Mouse (Mus musculus) urinary bladder, postnatal 25 days (tissue): ENCODE results near the gene Myo15.
"Not testable (repeated sequence)": the region's sequence is repeated elsewhere in the genome, so short reads cannot be mapped to it uniquely, and the experiment has no call there.

Source experiments
- DNase-seq: peaks from one replicate; pipeline ENCODE4 v3.0.0; 2022; ENCODE audit warnings: low spot score

Gene Myo15

GRCm38 (mm10) chr11:60508950-60509349, 39.8 kb downstream of the Myo15 start:
- no peak for DNase-seq

- DNase-seq, result no peak
Measured at GRCm38 (mm10) chr11:60509500-60509899, 40.4 kb downstream of the Myo15 start.

GRCm38 (mm10) chr11:60511893-60512292, 42.8 kb downstream of the Myo15 start:
- no peak for DNase-seq

- DNase-seq, result no peak
Measured at GRCm38 (mm10) chr11:60512520-60512919, 43.4 kb downstream of the Myo15 start.

- no peak for DNase-seq
Measured at GRCm38 (mm10) chr11:60514941-60515340, 45.8 kb downstream of the Myo15 start.

- no peak for DNase-seq
Measured at GRCm38 (mm10) chr11:60518305-60518704, 49.2 kb downstream of the Myo15 start.

GRCm38 (mm10) chr11:60522027-60522426, 52.9 kb downstream of the Myo15 start:
- no peak for DNase-seq

GRCm38 (mm10) chr11:60522661-60523365, 53.7 kb downstream of the Myo15 start:
- DNase-seq, result no peak

GRCm38 (mm10) chr11:60526461-60526860, 57.3 kb downstream of the Myo15 start:
- DNase-seq, result no peak

- DNase-seq, result no peak
Measured at GRCm38 (mm10) chr11:60535676-60536075, 66.5 kb downstream of the Myo15 start.

GRCm38 (mm10) chr11:60536180-60536858, 67.2 kb downstream of the Myo15 start, which contains the start of gene Alkbh5:
Gene Alkbh5 (plus strand): TSS chr11:60536381.
- peak; percentile 16 for DNase-seq

- peak; percentile 90 for DNase-seq
Measured at GRCm38 (mm10) chr11:60536859-60537467, 67.8 kb downstream of the Myo15 start.

GRCm38 (mm10) chr11:60537468-60538347, 68.6 kb downstream of the Myo15 start:
- DNase-seq, result peak; percentile 94

- DNase-seq, result peak; percentile 23
Measured at GRCm38 (mm10) chr11:60538371-60539281, 69.5 kb downstream of the Myo15 start.

- DNase-seq, result no peak
Measured at GRCm38 (mm10) chr11:60539540-60539939, 70.4 kb downstream of the Myo15 start.

- no peak for DNase-seq
Measured at GRCm38 (mm10) chr11:60540002-60540610, 71.0 kb downstream of the Myo15 start.

- DNase-seq, result no peak
Measured at GRCm38 (mm10) chr11:60540761-60541160, 71.6 kb downstream of the Myo15 start.

- DNase-seq, result no peak
Measured at GRCm38 (mm10) chr11:60541831-60542230, 72.7 kb downstream of the Myo15 start.

GRCm38 (mm10) chr11:60543211-60543610, 74.1 kb downstream of the Myo15 start:
- not testable (repeated sequence) for DNase-seq

- no peak for DNase-seq
Measured at GRCm38 (mm10) chr11:60545433-60545832, 76.3 kb downstream of the Myo15 start.

- DNase-seq, result no peak
Measured at GRCm38 (mm10) chr11:60548112-60548511, 79.0 kb downstream of the Myo15 start.
